Mouse (Mus musculus) liver, postnatal 0 days (tissue): ENCODE measurements around the gene Reep6.

Experiments used
- CTCF ChIP-seq: sonication (generic); IDR thresholded peaks from 2 replicates; pipeline ENCODE4 v1.5.1; 2016; ENCODE audit warnings: antibody characterized with exemption, low read depth
- EP300 ChIP-seq: IDR thresholded peaks from 2 replicates; pipeline ENCODE4 v1.6.1; 2016; ENCODE audit warnings: antibody characterized with exemption, low read depth, mild to moderate bottlenecking

DNA sequence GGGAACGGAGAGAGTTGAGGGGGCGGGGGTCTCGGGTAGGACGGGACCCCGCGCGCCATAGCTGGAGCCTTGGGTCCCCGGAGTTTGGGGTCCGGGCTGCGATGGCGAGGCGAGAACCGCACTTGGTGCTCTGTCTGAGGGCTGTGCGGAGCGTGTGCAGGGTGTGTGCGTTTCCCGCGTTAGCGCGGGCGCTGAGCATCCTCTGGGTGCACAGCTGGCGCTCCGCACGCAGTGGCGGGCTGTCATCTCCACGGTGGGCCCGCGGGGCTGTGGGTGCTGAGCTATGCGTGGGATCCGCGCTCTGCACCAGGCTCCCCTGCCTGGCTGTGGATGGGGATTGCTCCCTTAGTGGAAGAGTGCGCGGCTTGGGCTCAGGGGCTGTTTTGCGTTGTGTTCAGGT, 27.0 kb downstream of the Reep6 start:
- TF ChIP-seq CTCF = no peak
- no peak for TF ChIP-seq EP300
